Mouse (Mus musculus): ENCODE results near the gene Tshz2.

DNA sequence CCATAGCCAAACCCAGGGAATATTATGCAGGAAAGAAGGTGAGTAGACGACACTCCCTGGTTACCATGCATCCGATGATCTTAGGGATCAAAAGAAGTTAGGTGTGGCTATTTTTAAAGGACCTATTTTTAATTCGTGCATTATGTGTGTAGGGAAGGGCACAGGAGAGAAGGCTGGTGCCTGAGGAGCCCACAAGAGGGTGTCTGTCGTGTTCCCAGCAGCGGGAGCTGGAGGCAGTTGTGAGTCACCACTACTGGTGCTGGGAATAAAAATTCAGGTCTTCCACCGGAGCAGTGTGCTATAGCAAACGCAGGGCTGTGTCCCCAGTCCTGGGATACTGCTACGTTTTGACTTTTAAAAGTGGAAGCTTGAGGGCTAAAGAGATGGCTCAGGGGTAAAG lies 9.6 kb downstream of the Tshz2 start:
- no peak for TF ChIP-seq POLR2A (IDR thresholded peaks at IDR 0.05; ENCODE audit: borderline replicate concordance, insufficient read depth, low read length)
- TF ChIP-seq CTCF (IDR thresholded peaks at IDR 0.05; ENCODE audit: borderline replicate concordance, insufficient read depth, low read depth, low read length) = no peak
